Mouse (Mus musculus) neural tube, embryonic 15.5 days (tissue): ENCODE measurements around the gene Plin4. TPM values are rescaled to one million over a fixed set of nuclear protein-coding genes. Genes with fewer than 3 reads are reported as not detected.
A peak's percentile ranks its signal among the peaks of the same experiment; 100 is the strongest.
"Not testable (repeated sequence)": the region's sequence is repeated elsewhere in the genome, so short reads cannot be mapped to it uniquely, and the experiment has no call there.

Experiments used
- ATAC-seq: fragments of 200-750 bp; cut with Nextera tagmentation; 2 replicates; pipeline ENCODE4 v1.8.0; 2017; ENCODE audit warnings: mild to moderate bottlenecking, moderate TSS enrichment, moderate library complexity; ENCODE audit not compliant: low FRiP score
- H3K27ac ChIP-seq: fragments of 300-500 bp; sonication (generic); replicated peaks from 2 replicates; pipeline ENCODE4 v1.5.1; 2015; ENCODE audit warnings: mild to moderate bottlenecking, inconsistent platforms
- H3K27me3 ChIP-seq: fragments of 300-500 bp; sonication (generic); replicated peaks from 2 replicates; pipeline ENCODE4 v1.6.1; 2015; ENCODE audit warnings: inconsistent platforms
- H3K36me3 ChIP-seq: fragments of 300-500 bp; sonication (generic); 2 replicates; pipeline ENCODE4 v1.6.1; 2015; ENCODE audit warnings: inconsistent platforms
- H3K4me1 ChIP-seq: fragments of 300-500 bp; sonication (generic); 2 replicates; pipeline ENCODE4 v1.6.1; 2015; ENCODE audit warnings: inconsistent platforms
- H3K4me2 ChIP-seq: fragments of 300-500 bp; sonication (generic); 2 replicates; pipeline ENCODE4 v1.6.1; 2015; ENCODE audit warnings: inconsistent platforms, mild to moderate bottlenecking, moderate library complexity
- H3K4me3 ChIP-seq: fragments of 300-500 bp; sonication (generic); replicated peaks from 2 replicates; pipeline ENCODE4 v1.5.1; 2015; ENCODE audit warnings: mild to moderate bottlenecking, inconsistent platforms
- H3K9ac ChIP-seq: fragments of 300-500 bp; sonication (generic); replicated peaks from 2 replicates; pipeline ENCODE4 v1.6.1; 2015; ENCODE audit warnings: mild to moderate bottlenecking, inconsistent platforms
- H3K9me3 ChIP-seq: fragments of 300-500 bp; sonication (generic); replicated peaks from 2 replicates; pipeline ENCODE4 v1.6.1; 2016; ENCODE audit warnings: inconsistent platforms
- WGBS: fragments of 180-500 bp; shearing (Covaris S2); methylation state at CpG from one replicate; pipeline ENCODE4 v1.1.7; 2015; ENCODE audit warnings: mixed read lengths; 5-methylcytosine and 5-hydroxymethylcytosine counted together
- polyA plus RNA-seq: library from polyadenylated mRNA; unstranded; fragments of >200 nt; fragmentation: Nextera tagmentation; extraction: Ambion mirVana; gene quantifications from 2 replicates; pipeline ENCODE4 v1.2.1, GENCODE M21; 2015

The Plin4 gene
- polyA plus RNA-seq, 1 experiment from 2014 or later = 0.09 TPM

DNA sequence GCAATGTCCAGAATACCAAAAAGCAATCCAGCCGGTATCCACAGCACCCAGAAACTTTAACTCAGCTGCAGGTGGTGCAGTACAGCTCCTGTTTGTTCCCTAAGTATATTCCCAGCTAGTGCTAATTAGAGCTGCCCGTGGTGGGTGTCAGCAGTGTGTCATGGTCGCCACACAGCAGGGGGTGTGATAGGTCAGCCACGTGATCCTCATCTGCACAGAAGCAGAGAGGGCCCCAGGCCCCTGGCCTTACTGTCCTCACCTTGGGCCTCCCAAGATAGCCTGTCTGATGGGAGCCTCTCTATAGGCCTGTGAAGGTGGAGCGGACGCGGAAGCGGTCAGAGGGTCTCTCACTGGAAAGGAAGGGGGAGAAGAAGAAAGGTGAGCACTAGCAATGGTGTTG, 11.4 kb downstream of the Plin4 start:
- H3K9me3 ChIP-seq = no peaks in the 10 kb centered on the region
- WGBS = 87% methylated on average over 8 of the region's 8 CpGs

DNA sequence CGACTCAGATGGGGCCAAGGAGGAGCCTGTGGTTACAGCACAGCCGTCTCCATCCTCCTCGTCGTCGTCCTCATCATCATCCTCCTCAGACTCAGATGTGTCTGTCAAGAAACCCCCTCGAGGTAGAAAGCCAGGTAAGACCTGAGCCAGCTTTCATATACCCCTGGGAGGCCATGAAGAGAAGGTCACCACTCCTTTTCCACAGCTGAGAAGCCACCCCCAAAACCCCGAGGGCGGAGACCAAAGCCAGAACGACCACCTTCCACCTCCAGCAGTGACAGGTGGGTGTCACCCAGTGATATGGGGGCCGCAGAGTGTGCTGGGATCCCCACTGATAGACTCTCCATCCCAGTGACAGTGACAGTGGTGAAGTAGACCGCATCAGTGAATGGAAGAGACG, 12.7 kb downstream of the Plin4 start:
- H3K4me1 ChIP-seq = no peaks in the 10 kb centered on the region
- H3K36me3 ChIP-seq = peaks cover 81% of the 10 kb centered on the region
- no peaks in the 10 kb centered on the region for H3K9me3 ChIP-seq
- no peak overlapping the region for H3K4me2 ChIP-seq
- H3K4me3 ChIP-seq = no peak overlapping the region
- 91% methylated on average over 12 of the region's 12 CpGs for WGBS
- no peak for ATAC-seq
- H3K27ac ChIP-seq = no peak overlapping the region
- no peaks in the 10 kb centered on the region for H3K27me3 ChIP-seq
- no peak overlapping the region for H3K9ac ChIP-seq

More for the DNA sequence above, 11.4 kb downstream of the Plin4 start:
- Histone ChIP-seq H3K9ac (no peak overlapping the region), H3K27ac (no peak overlapping the region), H3K4me1 (no peaks in the 10 kb centered on the region), H3K36me3 (peaks cover 90% of the 10 kb centered on the region), H3K4me3 (no peak overlapping the region), H3K4me2 (no peak overlapping the region), H3K27me3 (no peaks in the 10 kb centered on the region)
- ATAC-seq = no peak

DNA sequence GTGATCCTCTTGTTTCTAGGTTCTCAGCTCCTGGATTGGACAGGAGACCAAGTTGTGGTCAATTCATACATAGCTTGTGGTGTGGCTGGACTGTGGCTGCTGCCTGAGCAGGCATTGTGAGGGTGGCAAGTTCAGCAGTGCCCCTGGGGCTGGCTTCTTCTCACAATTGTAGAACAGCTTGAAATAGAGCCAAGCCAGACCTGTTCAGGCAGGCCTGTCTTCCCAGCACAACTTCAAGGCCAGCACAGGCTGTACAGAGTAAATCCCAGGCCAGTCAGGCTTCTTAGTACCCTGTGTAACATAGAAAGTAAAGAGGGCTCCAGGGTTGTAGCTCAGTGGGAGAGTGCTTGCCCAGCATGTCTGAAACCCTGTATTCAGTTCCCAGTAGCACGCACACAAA, 16.8 kb downstream of the Plin4 start:
- H3K27me3 ChIP-seq = no peaks in the 10 kb centered on the region
- H3K4me3 ChIP-seq = no peak overlapping the region
- H3K36me3 ChIP-seq = peaks cover 54% of the 10 kb centered on the region
- no peak overlapping the region for H3K9ac ChIP-seq
- no peaks in the 10 kb centered on the region for H3K4me1 ChIP-seq
- 96% methylated on average over 1 of the region's 1 CpGs for WGBS
- no peak overlapping the region for H3K27ac ChIP-seq
- no peak for ATAC-seq
- no peak overlapping the region for H3K4me2 ChIP-seq
- H3K9me3 ChIP-seq = no peaks in the 10 kb centered on the region

DNA sequence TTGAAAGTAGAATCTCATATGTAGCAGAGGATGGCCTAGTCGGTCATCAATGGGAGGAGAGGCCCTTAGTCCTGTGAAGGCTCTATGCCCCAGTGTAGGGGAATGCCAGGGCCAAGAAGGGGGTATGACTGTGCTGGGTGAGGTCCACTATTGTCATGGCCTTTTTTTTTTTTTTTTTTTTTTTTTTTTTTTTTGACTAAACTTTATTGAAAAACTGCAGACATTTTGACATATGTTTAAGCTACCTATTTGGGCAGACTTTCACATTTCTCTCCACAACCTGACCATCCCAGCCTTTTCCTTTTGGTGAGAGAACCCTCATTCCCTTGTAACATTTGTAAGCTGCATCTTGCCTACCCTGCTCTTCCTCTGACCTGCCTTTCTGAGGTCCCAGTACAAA, 17.3 kb downstream of the Plin4 start:
- no peaks in the 10 kb centered on the region for H3K27me3 ChIP-seq
- H3K4me3 ChIP-seq = no peak overlapping the region
- 100% methylated on average over 1 of the region's 1 CpGs for WGBS
- H3K36me3 ChIP-seq = peaks cover 52% of the 10 kb centered on the region
- H3K4me2 ChIP-seq = no peak overlapping the region
- H3K9me3 ChIP-seq = no peaks in the 10 kb centered on the region
- H3K27ac ChIP-seq = no peak overlapping the region
- ATAC-seq = no peak
- H3K9ac ChIP-seq = no peak overlapping the region
- H3K4me1 ChIP-seq = no peaks in the 10 kb centered on the region

DNA sequence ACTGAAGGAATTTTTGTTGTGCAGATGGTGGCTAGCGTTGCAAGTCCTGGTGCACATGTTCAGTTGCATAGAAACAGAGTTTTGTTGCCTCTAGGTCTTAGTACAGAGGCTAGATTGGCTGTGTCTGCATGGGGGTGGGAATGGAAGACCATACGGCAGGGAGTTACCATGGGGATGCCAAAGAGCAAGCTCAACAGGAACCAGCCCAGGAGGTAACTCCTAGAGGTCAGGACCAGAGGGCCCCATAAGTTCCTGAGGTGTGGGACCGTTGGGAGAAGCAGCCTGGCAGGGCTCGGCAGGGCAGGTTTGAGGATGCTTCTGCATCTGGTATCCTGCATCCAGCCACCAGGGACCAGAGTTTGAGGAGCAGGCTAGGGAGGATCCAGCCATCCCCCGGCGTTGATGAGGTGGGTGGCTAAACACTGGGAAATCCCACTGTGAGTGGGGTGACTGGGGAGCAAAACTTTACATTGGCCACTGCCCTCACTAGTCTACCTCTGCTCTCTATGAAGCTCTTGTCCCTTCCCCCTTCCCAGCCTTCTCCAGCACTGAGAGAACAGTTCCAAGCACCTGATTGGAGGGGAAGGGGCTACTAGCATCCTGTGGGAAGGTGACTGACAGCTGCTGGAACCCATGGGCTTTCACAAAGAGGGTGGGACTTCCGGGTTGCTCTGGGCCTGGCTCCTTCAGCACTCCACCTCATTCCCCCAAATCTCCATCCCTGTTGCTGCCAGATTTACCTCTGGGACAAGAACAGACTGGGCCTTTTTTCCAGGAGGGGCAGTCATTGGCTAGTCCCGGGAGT, 28.6 kb downstream of the Plin4 start:
- H3K9ac ChIP-seq = peak overlapping the region; percentile 85
- peak; percentile 28 for ATAC-seq
- no peaks in the 10 kb centered on the region for H3K9me3 ChIP-seq
- WGBS = 9% methylated on average over 8 of the region's 8 CpGs
- peak overlapping the region; percentile 86 for H3K4me3 ChIP-seq
- peak overlapping the region; percentile 54; the same call in 1 of the 2 replicates for H3K27ac ChIP-seq
- H3K36me3 ChIP-seq = peaks cover 23% of the 10 kb centered on the region
- H3K27me3 ChIP-seq = no peaks in the 10 kb centered on the region
- H3K4me1 ChIP-seq = peaks cover 34% of the 10 kb centered on the region
- H3K4me2 ChIP-seq = peak overlapping the region; percentile 88

DNA sequence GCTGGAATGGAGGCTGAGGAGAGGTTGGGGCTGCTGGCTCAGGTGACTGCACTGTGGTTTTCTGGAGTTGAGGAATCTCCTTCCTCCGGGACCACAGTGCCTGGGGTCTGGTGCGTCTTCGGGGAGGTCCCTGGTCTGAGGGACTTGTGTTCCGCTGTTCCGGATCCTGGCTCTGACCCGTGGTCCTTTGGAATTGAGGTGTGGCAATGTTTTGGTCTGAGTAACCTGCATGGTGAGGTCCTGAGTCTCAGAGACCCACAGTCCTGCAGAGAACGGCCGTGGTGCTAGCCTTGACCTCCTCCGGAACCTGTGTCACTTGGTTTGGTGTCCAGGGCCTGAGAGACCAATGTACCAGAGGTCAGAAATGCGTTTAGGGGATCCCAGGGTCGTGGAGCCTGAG, 29.7 kb downstream of the Plin4 start:
- H3K27ac ChIP-seq = peak overlapping the region; percentile 77
- peaks cover 43% of the 10 kb centered on the region for H3K4me1 ChIP-seq
- peak overlapping the region; percentile 85 for H3K9ac ChIP-seq
- WGBS = under 1% methylated on average over 10 of the region's 11 CpGs
- peak overlapping the region; percentile 88 for H3K4me2 ChIP-seq
- peaks cover 19% of the 10 kb centered on the region for H3K36me3 ChIP-seq
- no peaks in the 10 kb centered on the region for H3K9me3 ChIP-seq
- no peak for ATAC-seq
- H3K27me3 ChIP-seq = no peaks in the 10 kb centered on the region
- peak overlapping the region; percentile 86 for H3K4me3 ChIP-seq

DNA sequence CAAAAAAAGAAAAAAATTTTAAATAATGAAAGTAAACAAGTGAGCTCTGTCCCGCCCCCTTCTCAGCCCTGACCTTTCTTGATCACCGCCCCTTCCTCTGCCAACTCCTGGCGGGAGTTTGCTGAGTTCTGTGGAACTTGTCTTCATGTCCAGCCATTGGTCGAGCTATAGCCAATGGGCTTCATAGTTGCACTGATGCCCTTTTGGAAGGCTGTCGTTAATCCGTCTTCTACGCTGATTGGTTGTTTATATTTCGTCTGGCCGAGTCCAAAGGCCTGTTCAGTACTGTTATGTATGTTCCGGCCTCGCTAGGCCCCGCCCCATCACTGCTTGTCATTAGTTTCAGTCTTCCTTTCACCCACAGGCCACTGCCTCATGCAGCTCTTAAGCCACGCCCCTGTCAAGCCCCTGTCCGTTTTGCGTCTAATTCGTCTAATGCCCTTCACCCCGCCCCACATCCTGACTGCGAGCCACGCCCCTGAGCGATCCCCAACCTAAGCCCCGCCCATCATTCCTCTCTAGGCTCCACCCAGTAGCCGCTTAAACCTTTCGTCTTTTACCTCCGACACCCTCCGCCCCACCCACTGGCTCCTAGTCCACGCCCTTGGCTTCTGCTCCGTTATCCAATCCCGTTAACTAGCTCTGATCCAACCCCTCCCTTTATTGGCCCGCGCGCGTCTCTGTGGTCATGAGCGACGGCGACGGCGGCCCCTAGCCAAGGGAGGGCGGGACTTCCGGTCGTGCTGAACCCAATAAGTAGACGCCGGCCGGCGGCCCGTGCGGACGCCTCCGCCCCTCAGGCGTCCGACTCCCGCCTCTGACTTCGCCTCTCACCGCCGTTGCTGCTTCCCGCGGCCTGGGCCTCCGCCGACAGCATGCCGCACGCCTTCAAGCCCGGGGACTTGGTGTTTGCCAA, 30.5 kb downstream of the Plin4 start, which contains the start of gene Hdgfl2:
TSS of gene Hdgfl2 (plus strand) at position 755 of the 916 bp plus-strand sequence.
- H3K36me3 ChIP-seq = peaks cover 14% of the 10 kb centered on the region
- peak within 1 kb of the TSS; percentile 85 for H3K9ac ChIP-seq
- H3K4me3 ChIP-seq = peak within 1 kb of the TSS; percentile 86
- peak within 1 kb of the TSS; percentile 78 for H3K27ac ChIP-seq
- H3K4me1 ChIP-seq = peaks cover 46% of the 10 kb centered on the region
- no peaks in the 10 kb centered on the region for H3K27me3 ChIP-seq
- peak within 1 kb of the TSS; percentile 88 for H3K4me2 ChIP-seq
- H3K9me3 ChIP-seq = no peaks in the 10 kb centered on the region
- WGBS = under 1% methylated on average over 61 of the region's 61 CpGs
- ATAC-seq = peak; percentile 93

DNA sequence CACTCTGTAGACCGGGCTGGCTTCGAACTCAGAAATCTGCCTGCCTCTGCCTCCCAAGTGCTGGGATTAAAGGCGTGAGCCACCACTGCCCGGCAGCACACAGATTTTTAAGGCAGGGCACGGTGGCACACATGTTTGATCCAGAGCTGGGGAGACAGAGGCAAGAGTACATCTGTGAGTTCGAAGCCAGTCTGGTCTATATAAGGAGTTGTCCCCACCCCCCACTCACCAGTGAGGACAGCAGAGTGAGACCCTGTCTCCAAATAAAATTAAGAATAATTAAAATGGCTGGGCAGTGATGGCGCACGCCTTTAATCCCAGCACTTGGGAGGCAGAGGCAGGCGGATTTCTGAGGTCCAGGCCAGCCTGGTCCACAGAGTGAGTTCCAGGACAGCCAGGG, 31.2 kb downstream of the Plin4 start:
- ATAC-seq, H3K9me3 ChIP-seq, H3K9ac ChIP-seq, H3K27me3 ChIP-seq: not testable (repeated sequence)
- 67% methylated on average over 9 of the region's 9 CpGs for WGBS
- Histone ChIP-seq H3K36me3 (peaks cover 11% of the 10 kb centered on the region), H3K4me3 (peak overlapping the region; percentile 86), H3K4me1 (peaks cover 53% of the 10 kb centered on the region), H3K4me2 (peak overlapping the region; percentile 88), H3K27ac (0 out of 2 replicates have a peak overlapping the region, but pooled peaks have one; percentile 37)

DNA sequence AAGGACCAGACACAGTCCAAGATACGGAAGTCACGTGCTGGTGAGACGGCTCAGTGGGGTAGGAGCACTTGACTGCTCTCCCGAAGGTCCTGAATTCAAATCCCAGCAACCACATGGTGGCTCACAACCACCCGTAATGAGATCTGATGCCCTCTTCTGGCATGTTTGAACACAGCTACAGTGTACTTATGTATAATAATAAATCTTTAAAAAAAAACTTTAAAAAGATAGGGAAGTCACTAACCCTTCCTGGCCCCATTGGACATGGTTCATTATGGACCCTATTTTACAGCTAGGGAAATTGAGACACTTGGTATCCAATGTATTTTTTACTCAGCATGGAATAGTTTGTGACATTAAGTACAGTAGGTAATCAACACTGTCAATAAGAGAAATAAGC, 32.1 kb downstream of the Plin4 start:
- H3K27me3 ChIP-seq = no peaks in the 10 kb centered on the region
- H3K36me3 ChIP-seq = peaks cover 16% of the 10 kb centered on the region
- no peak overlapping the region for H3K27ac ChIP-seq
- H3K9me3 ChIP-seq = no peaks in the 10 kb centered on the region
- H3K4me2 ChIP-seq = no peak overlapping the region
- H3K9ac ChIP-seq = no peak overlapping the region
- 93% methylated on average over 5 of the region's 5 CpGs for WGBS
- no peak overlapping the region for H3K4me3 ChIP-seq
- ATAC-seq = no peak
- peaks cover 51% of the 10 kb centered on the region for H3K4me1 ChIP-seq

DNA sequence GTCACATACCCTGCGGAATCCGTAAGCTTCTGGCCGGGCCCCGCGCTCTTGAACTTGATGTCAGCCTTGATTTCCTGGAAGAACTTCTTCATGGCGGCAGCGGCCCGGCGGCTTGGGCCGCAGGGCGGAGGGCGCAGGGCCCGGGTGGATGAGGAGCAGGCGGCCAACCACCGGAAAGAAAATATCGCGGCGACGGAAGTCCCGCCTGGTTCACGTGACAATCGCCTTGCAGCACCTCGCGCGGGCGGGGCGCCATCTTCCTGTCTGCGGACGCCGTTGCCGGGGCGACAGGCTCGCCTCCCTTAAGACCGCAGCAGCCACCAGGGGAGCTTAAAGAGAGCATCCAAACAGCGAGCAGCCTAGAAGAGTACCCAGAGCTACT, 34.8 kb downstream of the Plin4 start, which contains the start of gene Ubxn6:
TSS of gene Ubxn6 (minus strand) at position 202 of the 382 bp plus-strand sequence.
- peak within 1 kb of the TSS; percentile 93 for H3K27ac ChIP-seq
- peaks cover 24% of the 10 kb centered on the region for H3K4me1 ChIP-seq
- no peaks in the 10 kb centered on the region for H3K27me3 ChIP-seq
- H3K36me3 ChIP-seq = peaks cover 37% of the 10 kb centered on the region
- H3K4me3 ChIP-seq = peak within 1 kb of the TSS; percentile 96
- no peaks in the 10 kb centered on the region for H3K9me3 ChIP-seq
- WGBS = 0% methylated on average over 34 of the region's 35 CpGs
- H3K4me2 ChIP-seq = peak within 1 kb of the TSS; percentile 86
- H3K9ac ChIP-seq = peak within 1 kb of the TSS; percentile 91
- ATAC-seq = peak; percentile 58

DNA sequence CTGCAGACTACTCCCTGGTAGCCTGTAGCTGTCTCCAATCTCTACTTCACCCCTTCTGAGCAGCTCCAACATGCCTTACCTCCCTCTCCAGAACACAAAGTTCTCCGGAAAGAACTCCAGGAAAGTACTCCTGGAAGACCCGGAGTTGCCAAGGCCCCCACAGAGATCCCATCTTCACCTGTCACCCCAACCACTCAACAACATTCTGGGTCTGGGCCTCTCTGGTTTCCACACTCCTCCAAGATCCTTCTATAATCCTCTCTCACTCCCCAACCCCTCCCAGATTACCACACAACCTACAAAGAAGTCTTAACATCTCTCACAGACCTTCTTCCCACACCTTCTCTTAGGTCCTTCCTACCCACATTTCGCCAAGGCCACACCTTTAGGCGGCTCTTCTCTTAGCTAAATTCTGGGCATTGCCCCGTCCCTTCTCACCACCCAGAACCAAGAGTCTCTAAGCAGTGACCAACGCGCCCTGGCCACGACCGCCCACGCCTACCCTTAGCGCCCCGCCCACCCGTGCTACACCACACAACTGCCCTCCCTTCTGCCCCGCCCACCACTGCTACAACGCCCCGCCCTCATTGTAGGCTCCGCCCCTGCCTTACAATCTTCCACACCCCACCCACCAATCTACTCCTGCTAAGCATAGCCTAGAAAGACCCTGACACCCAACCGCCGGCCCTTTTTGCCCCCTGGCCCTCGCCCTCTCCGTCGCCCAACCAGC, 35.3 kb downstream of the Plin4 start:
- 10% methylated on average over 22 of the region's 22 CpGs for WGBS
- Histone ChIP-seq H3K27me3 (no peaks in the 10 kb centered on the region), H3K9ac (peak overlapping the region; percentile 91), H3K4me1 (peaks cover 24% of the 10 kb centered on the region), H3K9me3 (no peaks in the 10 kb centered on the region), H3K4me2 (peak overlapping the region; percentile 86), H3K36me3 (peaks cover 42% of the 10 kb centered on the region), H3K27ac (peak overlapping the region; percentile 93), H3K4me3 (peak overlapping the region; percentile 96)
- ATAC-seq = peak; percentile 25
